Mouse (Mus musculus): ENCODE data around the gene Tacr2.

Gene Tacr2

GRCm38 (mm10) chr10:62252000-62252488 lies at the start of gene Tacr2:
Gene Tacr2 (plus strand): TSS chr10:62252438.
- DNase-seq = peak in 1 of 2 experiments; percentile 24

- DNase-seq = no peak
These were observed 49.7 kb upstream of the Tacr2 start for GRCm38 (mm10) chr10:62202574-62202973.

- peak in 1 of 2 experiments; percentile 50 for DNase-seq
These were observed 43.9 kb upstream of the Tacr2 start for GRCm38 (mm10) chr10:62208241-62208896.

- no peak for DNase-seq
These were observed 40.9 kb upstream of the Tacr2 start for GRCm38 (mm10) chr10:62211310-62211709.

- DNase-seq = no peak
These were observed 37.0 kb upstream of the Tacr2 start for GRCm38 (mm10) chr10:62215169-62215616.

GRCm38 (mm10) chr10:62215633-62216032 lies 36.6 kb upstream of the Tacr2 start:
- no peak for DNase-seq

- peak; percentile 61 to 76 for DNase-seq
These were observed 35.6 kb upstream of the Tacr2 start for GRCm38 (mm10) chr10:62216595-62216994.

GRCm38 (mm10) chr10:62217196-62217595 lies 35.0 kb upstream of the Tacr2 start:
- DNase-seq = peak; percentile 42 to 62

GRCm38 (mm10) chr10:62218044-62218788 lies 34.0 kb upstream of the Tacr2 start:
- no peak for DNase-seq

- DNase-seq = peak in 1 of 2 experiments; percentile 55
These were observed 33.5 kb upstream of the Tacr2 start for GRCm38 (mm10) chr10:62218789-62219172.

- peak in 1 of 2 experiments; percentile 46 for DNase-seq
These were observed 31.3 kb upstream of the Tacr2 start for GRCm38 (mm10) chr10:62220732-62221514.

- no peak for DNase-seq
These were observed 30.6 kb upstream of the Tacr2 start for GRCm38 (mm10) chr10:62221647-62222046.

GRCm38 (mm10) chr10:62222777-62223176 lies 29.5 kb upstream of the Tacr2 start:
- DNase-seq = no peak

- peak in 1 of 2 experiments; percentile 44 for DNase-seq
These were observed 28.0 kb upstream of the Tacr2 start for GRCm38 (mm10) chr10:62224231-62224630.

- no peak for DNase-seq
These were observed 26.4 kb upstream of the Tacr2 start for GRCm38 (mm10) chr10:62225839-62226238.

GRCm38 (mm10) chr10:62228126-62228525 lies 24.1 kb upstream of the Tacr2 start:
- DNase-seq = no peak

GRCm38 (mm10) chr10:62230708-62231394 lies 21.4 kb upstream of the Tacr2 start, which contains the start of gene Tspan15:
Gene Tspan15 (minus strand): TSS chr10:62231251.
- peak; percentile 98 for DNase-seq

GRCm38 (mm10) chr10:62231395-62231732 lies 20.9 kb upstream of the Tacr2 start:
- DNase-seq = no peak

GRCm38 (mm10) chr10:62231811-62232210 lies 20.4 kb upstream of the Tacr2 start:
- peak in 1 of 2 experiments; percentile 37 for DNase-seq

GRCm38 (mm10) chr10:62236165-62236564 lies 16.1 kb upstream of the Tacr2 start:
- no peak for DNase-seq

GRCm38 (mm10) chr10:62237205-62237604 lies 15.0 kb upstream of the Tacr2 start:
- DNase-seq = no peak

- DNase-seq = no peak
These were observed 13.6 kb upstream of the Tacr2 start for GRCm38 (mm10) chr10:62238688-62239087.
